In the genomic region with DNA sequence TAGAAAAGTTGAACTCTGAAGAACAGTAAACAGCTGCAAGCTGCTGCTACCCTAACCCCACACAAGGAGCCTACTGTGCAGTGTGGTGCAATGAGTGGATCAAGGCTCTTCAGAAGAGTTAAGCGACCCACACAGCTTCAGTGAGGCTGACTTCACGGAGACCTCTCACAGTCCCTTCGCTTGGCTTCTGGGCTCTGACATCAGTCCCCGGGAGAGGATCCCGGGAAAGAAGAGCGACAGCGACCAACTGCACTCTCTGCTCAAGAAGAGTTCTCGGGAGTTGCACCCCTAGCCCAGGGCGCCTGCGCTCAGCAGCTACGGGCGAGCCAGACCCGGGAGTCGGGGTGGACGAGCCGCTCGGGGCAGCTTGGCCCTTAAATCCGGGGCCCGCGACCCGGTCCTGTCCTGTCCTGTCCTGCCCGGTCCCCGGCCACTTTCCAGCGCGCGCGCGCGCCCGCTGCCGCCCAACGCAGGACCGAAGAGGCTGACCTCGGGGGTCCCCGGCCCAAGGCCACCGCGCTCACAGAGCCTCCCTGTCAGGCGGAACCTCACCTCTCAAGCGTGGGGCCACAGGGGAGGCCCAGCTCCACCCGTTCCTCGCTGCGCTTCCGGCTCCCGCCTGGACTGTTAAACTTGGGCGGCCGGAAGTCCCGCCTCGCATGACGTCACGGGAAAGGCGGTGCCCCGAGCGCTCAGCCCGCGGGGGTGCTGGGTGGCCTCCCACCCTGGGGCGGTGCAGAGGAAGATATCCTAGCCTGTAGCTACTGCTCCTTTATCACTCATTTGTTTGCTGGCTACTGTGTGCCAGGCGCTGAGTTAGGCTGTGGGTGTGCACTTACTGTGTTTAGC, we compare ENCODE assay signal across 8 mouse cellular contexts. TPM values are rescaled to one million over a fixed set of nuclear protein-coding genes. Genes with fewer than 3 reads are reported as not detected.
DNase-seq lines count a peak whose midpoint lies in the region; ATAC-seq and TF ChIP-seq lines count a peak whose summit lies in the region.

A gene (minus strand): TSS at position 650 of the 849 bp plus-strand sequence.

- H3K36me3 ChIP-seq in embryonic facial prominence, embryonic 15.5 days, result peaks cover 12% of the 10 kb centered on the region; the same call in 1 of the 2 replicates
- H3K36me3 ChIP-seq in kidney, embryonic 14.5 days (ENCODE audit: control insufficient read depth, insufficient read depth, low read length), result peaks cover 12% of the 10 kb centered on the region; the same call in 1 of the 2 replicates
- H3K36me3 ChIP-seq in limb, embryonic 15.5 days, result peaks cover 11% of the 10 kb centered on the region; the same call in 1 of the 2 replicates

- peak; percentile 95 for TF ChIP-seq POLR2A in bone marrow, adult 2 months (IDR thresholded peaks at IDR 0.05; ENCODE audit: borderline replicate concordance, control insufficient read depth, low read depth, low read length)

- peak; percentile 93 for DNase-seq in 416B (ENCODE audit: low read depth)
- DNase-seq in heart, adult 9 months (ENCODE audit: low spot score in 2 of 2), result peak; percentile 94 to 95
- DNase-seq in monocyte, adult 2 months (ENCODE audit: low read depth in 1 of 2, low spot score in 2 of 2), result peak; percentile 71 to 87
- peak; percentile 95 to 96 for DNase-seq in spleen, postnatal 36 days (ENCODE audit: low spot score in 2 of 2)

- peak within 1 kb of the TSS; percentile 75 for H3K27ac ChIP-seq in bone marrow, adult 2 months (ENCODE audit: control insufficient read depth, insufficient read depth, low read depth, low read length, poor library complexity)
- H3K27ac ChIP-seq in embryonic facial prominence, embryonic 15.5 days (replicated peaks), result peak within 1 kb of the TSS; percentile 87
- H3K27ac ChIP-seq in kidney, embryonic 14.5 days (ENCODE audit: low read depth, low read length), result peak within 1 kb of the TSS; percentile 94
- H3K27ac ChIP-seq in limb, embryonic 15.5 days, result peak within 1 kb of the TSS; percentile 91

- H3K4me1 ChIP-seq in bone marrow, adult 2 months (ENCODE audit: control insufficient read depth, insufficient read depth, low read length), result no peaks in the 10 kb centered on the region; the same call in 1 of the 2 replicates
- 0 out of 2 replicates have a peak, but pooled peaks cover 7% of the 10 kb centered on the region for H3K4me1 ChIP-seq in embryonic facial prominence, embryonic 15.5 days
- H3K4me1 ChIP-seq in kidney, embryonic 14.5 days (ENCODE audit: control insufficient read depth, insufficient read depth, low read length), result no peaks in the 10 kb centered on the region
- H3K4me1 ChIP-seq in limb, embryonic 15.5 days, result peaks cover 3% of the 10 kb centered on the region; the same call in 1 of the 2 replicates

- no peaks in the 10 kb centered on the region for H3K27me3 ChIP-seq in embryonic facial prominence, embryonic 15.5 days
- H3K27me3 ChIP-seq in kidney, embryonic 14.5 days (ENCODE audit: control insufficient read depth, insufficient read depth, low read length), result no peaks in the 10 kb centered on the region
- H3K27me3 ChIP-seq in limb, embryonic 15.5 days, result no peaks in the 10 kb centered on the region

- no peak for TF ChIP-seq CTCF in bone marrow, adult 2 months (IDR thresholded peaks at IDR 0.05; ENCODE audit: control insufficient read depth, insufficient read depth, low read length)

- ATAC-seq in embryonic facial prominence, embryonic 15.5 days (ENCODE audit: insufficient number of reproducible peaks, low FRiP score, low TSS enrichment, low read depth), result peak; percentile 96
- ATAC-seq in kidney, embryonic 14.5 days (ENCODE audit: low FRiP score, low TSS enrichment), result peak; percentile 99
- peak; percentile 91 for ATAC-seq in limb, embryonic 15.5 days (ENCODE audit: insufficient number of reproducible peaks, low FRiP score, low TSS enrichment, low read depth)

- WGBS in bone marrow, adult 2 months, result 1% methylated on average over 57 of the region's 57 CpGs
- 0% methylated on average over 55 of the region's 57 CpGs for WGBS in embryonic facial prominence, embryonic 15.5 days
- WGBS in kidney, embryonic 14.5 days, result under 1% methylated on average over 54 of the region's 57 CpGs
- under 1% methylated on average over 56 of the region's 57 CpGs for WGBS in limb, embryonic 15.5 days

- peak within 1 kb of the TSS; percentile 71 for H3K4me2 ChIP-seq in embryonic facial prominence, embryonic 15.5 days (replicated peaks)
- peak within 1 kb of the TSS; percentile 67 for H3K4me2 ChIP-seq in kidney, embryonic 14.5 days (replicated peaks; ENCODE audit: low read depth, low read length)
- peak within 1 kb of the TSS; percentile 52 for H3K4me2 ChIP-seq in limb, embryonic 15.5 days

- H3K9ac ChIP-seq in embryonic facial prominence, embryonic 15.5 days, result peak within 1 kb of the TSS; percentile 69
- H3K9ac ChIP-seq in kidney, embryonic 14.5 days (ENCODE audit: low read depth, low read length), result peak within 1 kb of the TSS; percentile 82
- H3K9ac ChIP-seq in limb, embryonic 15.5 days, result peak within 1 kb of the TSS; percentile 95

- no peaks in the 10 kb centered on the region for H3K9me3 ChIP-seq in embryonic facial prominence, embryonic 15.5 days (replicated peaks)
- no peaks in the 10 kb centered on the region for H3K9me3 ChIP-seq in kidney, embryonic 14.5 days (ENCODE audit: control insufficient read depth, low read length)
- H3K9me3 ChIP-seq in limb, embryonic 15.5 days, result no peaks in the 10 kb centered on the region

- H3K4me3 ChIP-seq in bone marrow, adult 2 months (replicated peaks; ENCODE audit: control insufficient read depth, low read depth, low read length), result peak within 1 kb of the TSS; percentile 84
- H3K4me3 ChIP-seq in embryonic facial prominence, embryonic 15.5 days (replicated peaks), result peak within 1 kb of the TSS; percentile 72
- peak within 1 kb of the TSS; percentile 91 for H3K4me3 ChIP-seq in kidney, embryonic 14.5 days (ENCODE audit: low read length)
- H3K4me3 ChIP-seq in limb, embryonic 15.5 days, result peak within 1 kb of the TSS; percentile 95

RNA-seq across cellular contexts. Expression of the gene that starts here (rescaled TPM):
- 4.6 and 5.4 TPM in 2 replicates for polyA plus RNA-seq in bone marrow, adult 2 months (2011; ENCODE audit: insufficient read depth, insufficient read length, low replicate concordance, missing spikeins)
- 32.1 and 35.9 TPM in 2 replicates for polyA plus RNA-seq in embryonic facial prominence, embryonic 15.5 days (2015; fragmentation: Nextera tagmentation; extraction: Ambion mirVana)
- 43.5 and 59.1 TPM in 2 replicates for polyA plus RNA-seq in kidney, embryonic 14.5 days (2014; fragmentation: Nextera tagmentation; extraction: Ambion mirVana)
- 35.8 and 38.4 TPM in 2 replicates for polyA plus RNA-seq in limb, embryonic 15.5 days (2015; fragmentation: Nextera tagmentation; extraction: Ambion mirVana)

Comparison
In these comparisons a context has a peak if more than half of its experiments do, and no peak if none do; other contexts are left out.
1. Peak in every context shown above with its lines: DNase-seq, ATAC-seq, H3K4me3 ChIP-seq and H3K27ac ChIP-seq.